Mouse (Mus musculus): ENCODE measurements around the gene Cpeb4.

Cpeb4 gene

DNA sequence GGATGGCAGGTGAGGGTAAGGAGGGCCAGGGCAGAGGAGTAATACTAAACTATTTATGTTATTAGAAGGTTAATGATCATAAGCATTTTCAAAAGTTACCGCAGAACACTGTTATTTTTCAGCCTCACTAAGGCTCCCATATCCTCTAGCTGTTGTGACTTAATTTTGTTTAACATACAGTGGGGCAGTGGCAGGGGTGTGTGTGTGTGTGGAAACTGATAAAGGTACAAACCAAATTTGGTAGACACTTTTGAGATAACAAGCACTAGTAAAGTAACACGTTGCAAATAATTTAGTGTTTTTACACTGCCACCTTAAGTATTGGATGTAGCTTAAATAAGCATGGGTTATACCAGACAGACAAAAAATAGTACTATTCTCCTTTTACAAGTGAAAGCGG is 24.9 kb downstream of the Cpeb4 start:
- no peak for DNase-seq (ENCODE audit: low spot score)

DNA sequence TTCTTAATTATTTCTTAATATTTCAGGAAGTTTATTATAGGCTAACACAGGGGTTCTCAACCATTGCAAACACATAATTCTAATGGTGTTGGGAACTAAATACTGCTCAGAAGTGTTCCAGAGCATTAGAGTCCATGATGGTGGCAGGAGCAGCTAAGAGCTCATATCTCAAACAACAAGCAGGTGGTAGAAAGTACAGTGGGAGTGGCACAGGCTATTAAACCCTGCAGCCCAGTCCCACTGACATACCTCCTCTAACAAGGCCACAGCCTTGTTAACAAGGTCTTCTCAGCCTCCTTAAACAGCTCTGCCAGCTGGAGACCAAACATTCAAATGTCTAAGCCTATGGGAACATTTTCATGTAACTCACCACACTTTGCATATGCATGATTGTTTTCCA is 27.2 kb downstream of the Cpeb4 start:
- no peak for DNase-seq (ENCODE audit: low spot score)

DNA sequence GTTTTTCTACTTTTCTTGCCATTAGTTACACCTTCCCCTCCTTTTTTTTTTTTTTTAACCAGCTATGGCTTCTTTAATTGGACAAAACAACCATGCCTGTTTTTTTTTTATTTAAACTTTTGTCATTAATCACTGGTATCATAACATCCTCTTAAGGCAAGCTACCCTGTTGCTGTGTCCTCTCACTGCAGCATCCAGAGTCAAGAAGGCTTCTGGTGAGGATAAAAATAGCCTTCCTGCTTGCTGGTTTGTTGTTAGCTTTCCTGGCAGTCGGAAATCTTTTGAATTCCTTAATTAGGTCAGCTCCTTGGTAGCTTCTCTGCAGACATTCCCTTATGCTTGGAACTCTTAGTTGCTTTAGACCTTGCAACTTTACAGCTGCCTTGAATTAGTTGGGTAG is 28.7 kb downstream of the Cpeb4 start:
- no peak for DNase-seq (ENCODE audit: low spot score)

DNA sequence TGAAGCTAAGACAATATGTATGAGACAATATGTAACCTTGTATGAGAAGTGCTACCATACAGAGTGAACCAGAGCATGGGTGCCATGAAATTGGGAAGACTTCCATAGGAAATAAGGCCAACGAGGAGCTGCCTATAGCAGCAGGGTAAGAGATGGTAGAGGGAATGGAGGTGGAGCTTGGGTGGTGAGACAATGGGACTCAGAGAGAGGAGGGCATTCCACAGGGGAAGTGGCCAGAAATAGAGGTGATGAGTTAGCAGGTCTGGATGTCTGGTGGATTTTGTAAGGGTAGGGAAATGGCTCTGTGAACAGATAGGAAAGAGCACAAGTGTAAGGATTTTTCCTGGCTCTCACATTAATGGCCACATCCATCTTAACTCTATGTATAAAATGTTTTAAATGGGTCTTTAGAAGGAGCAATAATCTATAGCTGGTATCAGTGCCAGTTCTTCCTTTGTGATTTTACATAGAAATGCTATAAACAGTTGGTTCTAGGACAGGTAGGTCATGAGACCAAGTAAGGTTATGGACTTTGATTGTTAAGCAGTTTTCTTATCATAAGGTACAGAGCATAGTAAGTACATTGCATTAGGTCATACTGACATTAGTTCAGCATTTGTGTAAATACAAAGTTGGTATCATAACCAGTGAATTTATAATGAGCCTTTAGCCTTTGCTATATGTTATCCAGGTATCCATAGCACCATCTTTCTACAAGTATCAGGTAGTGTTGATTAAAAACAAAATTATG is 30.4 kb downstream of the Cpeb4 start:
- DNase-seq (ENCODE audit: low spot score), result no peak

DNA sequence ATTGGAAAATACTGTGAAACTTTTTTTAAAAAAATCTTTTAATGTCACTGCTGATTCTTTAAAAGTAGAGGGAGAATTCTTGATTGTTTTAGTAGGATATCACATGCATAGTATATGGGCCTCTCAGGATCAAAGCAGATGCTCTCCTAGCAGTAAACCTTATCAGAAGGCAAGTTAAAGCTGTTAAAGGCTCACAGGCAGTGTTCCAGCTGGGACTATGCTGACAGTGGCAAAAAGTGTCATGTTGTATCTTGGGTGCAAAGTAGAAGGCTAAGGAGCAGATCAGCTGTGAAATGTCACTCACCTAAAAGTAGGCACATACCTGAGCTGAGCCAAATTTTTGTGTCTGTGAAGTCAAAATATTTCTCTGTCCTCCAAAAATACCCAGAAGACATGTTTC is 34.5 kb downstream of the Cpeb4 start:
- no peak for DNase-seq (ENCODE audit: low spot score)

DNA sequence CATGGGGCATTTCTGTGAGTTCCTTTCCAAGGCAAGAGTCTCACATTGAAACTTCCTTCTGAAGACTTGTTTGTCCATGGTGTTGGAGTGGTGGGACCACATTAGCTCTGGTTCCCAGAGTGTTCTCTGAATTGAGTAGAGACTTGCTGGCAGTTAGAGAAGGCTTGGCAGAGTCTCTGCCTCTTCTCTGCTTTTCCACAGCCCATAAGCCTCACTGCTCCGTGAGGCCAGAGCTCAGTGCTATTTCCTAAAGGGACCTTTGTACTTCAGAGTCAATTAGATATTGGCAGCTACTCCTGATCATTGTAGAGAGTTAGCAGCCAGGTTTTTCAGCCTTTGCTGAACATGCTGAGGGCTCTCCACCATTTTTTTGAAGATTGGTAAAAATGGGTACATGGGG is 35.6 kb downstream of the Cpeb4 start:
- DNase-seq (ENCODE audit: low spot score), result no peak

DNA sequence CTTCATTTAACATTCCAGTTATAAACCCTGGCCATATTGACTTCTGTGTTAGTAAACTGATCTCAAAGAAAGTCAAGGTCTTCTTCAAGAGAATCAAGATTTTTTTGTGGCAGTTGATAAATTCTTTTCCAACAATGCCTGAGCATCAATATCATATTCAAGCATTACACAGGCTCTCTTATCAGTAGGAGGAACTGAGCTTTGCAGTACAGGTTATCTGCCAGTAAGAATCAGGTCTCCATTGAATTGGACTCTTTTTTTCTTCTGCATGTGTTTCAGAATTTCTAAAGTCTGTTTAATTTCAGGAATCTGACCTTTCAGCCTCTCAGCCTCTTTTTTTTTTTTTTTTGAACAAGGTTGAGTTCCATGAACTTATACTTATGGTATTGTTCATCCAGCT is 40.9 kb downstream of the Cpeb4 start:
- DNase-seq (ENCODE audit: low spot score), result no peak

DNA sequence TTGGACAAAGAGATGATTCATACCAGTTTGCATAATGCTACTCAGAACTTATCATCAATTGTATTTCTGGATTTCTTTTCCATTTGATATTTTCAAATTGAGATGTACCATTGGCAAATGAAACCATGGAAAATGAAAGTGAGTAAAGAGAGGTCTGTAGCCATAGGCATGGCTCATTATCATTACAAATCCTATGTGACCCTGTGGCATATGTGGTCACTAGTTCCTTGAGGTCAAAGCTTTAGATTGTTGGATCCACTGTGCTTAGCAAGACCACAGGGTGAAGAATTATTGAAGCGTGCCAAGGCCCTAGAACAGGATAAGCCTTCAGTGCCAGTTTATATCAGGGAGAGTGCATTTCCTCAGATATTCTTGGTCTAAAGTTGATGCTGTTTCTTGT is 45.8 kb downstream of the Cpeb4 start:
- no peak for DNase-seq (ENCODE audit: low spot score)

DNA sequence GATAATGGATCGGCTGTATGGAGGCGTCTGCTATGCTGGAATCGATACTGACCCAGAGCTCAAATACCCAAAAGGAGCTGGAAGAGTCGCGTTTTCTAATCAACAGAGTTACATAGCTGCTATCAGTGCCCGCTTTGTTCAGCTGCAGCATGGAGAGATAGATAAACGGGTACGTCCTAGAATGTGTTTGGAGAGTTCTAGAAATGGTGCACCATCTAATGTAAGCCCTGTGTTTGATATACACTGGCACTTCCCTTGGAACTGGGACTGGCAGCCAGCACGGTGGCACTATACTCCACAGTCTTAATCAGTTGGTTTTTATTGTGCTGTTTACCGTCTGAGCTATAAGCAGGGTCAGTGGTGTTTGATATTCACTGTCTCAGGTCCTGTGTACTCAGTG is 58.0 kb downstream of the Cpeb4 start:
- DNase-seq (ENCODE audit: low spot score), result no peak

DNA sequence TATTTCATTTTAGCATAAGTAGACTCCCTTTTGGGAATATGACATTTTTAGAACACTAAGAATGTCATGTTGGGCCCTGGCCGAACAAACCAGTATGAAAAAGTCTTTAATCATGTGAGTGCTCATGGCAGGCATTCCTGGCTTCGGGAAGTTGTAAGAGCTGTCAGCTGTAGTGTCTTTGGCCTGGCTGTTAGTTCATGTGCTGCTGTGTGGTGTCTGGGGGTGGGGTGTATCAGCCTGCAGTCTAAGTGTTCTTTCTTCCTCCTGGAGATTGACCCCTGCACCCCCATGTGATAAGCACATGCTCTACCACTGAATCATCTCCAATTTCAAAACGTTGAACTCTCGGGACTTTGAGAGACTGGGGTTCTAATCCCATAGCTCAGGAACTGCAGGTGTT is 63.6 kb downstream of the Cpeb4 start:
- no peak for DNase-seq (ENCODE audit: low spot score)

DNA sequence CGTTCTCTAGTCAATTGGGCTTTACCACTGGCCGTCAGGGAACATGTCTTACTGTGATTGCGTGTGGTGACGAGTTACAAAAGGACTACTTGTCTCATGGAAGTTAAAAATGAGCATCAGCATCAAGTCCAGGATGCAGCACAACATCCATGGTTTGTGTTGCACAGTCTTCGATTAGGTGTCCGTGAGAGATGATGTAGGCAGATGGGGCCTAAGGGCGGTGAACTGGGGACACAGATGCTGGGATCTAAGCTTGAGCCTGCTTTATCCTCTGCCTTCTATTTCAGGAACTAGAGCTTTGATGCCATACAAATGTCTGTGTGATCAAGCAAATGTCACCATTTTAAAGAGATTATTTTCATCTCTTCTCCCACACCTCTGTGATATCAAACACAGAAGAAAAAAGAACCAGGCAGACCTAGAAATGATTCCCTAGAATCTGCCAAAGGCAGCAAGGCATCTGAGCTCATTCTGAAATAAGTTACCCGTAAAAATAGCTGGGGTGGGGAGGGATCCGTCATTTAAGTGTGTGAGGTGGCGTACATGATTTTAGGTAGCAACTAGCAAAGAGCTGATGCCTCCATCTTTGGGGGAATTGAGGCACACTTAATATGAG is 65.0 kb downstream of the Cpeb4 start:
- no peak for DNase-seq (ENCODE audit: low spot score)

DNA sequence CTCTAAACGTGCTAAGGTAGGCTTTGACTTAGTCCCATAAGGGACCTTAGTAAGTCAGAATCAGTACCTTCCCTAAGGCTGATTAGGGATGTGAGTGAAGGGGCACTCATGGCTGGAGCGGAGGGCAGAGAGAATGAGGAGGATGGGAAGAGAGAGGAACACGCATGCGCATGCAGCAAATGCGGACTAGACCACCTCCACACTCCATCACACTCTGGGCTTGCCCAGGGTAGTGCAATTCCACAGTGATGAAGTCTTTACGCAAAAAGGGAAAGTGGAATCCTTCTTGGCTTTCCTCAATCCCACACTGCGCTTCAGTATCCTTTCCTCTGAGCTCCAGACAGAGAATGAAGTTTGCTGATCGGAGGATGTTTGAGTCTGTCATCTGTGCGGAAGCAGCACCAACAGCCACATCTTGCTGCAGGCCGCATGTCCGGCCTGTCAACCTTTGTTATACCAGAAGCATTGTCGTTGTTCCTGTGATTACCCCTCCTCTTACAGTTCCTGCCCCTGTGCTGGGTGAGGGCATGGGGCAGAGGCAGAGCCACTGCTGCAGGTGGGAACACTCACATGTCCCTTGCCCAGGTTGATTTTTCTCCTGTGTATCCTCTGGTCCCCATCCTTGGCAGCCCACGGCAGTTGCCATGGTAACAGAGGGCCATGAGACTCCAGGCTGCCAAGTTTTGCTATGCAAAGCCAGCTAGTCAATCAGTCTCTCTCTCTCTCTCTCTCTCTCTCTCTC is 69.1 kb downstream of the Cpeb4 start:
- peak; percentile 58 for DNase-seq (ENCODE audit: low spot score)

DNA sequence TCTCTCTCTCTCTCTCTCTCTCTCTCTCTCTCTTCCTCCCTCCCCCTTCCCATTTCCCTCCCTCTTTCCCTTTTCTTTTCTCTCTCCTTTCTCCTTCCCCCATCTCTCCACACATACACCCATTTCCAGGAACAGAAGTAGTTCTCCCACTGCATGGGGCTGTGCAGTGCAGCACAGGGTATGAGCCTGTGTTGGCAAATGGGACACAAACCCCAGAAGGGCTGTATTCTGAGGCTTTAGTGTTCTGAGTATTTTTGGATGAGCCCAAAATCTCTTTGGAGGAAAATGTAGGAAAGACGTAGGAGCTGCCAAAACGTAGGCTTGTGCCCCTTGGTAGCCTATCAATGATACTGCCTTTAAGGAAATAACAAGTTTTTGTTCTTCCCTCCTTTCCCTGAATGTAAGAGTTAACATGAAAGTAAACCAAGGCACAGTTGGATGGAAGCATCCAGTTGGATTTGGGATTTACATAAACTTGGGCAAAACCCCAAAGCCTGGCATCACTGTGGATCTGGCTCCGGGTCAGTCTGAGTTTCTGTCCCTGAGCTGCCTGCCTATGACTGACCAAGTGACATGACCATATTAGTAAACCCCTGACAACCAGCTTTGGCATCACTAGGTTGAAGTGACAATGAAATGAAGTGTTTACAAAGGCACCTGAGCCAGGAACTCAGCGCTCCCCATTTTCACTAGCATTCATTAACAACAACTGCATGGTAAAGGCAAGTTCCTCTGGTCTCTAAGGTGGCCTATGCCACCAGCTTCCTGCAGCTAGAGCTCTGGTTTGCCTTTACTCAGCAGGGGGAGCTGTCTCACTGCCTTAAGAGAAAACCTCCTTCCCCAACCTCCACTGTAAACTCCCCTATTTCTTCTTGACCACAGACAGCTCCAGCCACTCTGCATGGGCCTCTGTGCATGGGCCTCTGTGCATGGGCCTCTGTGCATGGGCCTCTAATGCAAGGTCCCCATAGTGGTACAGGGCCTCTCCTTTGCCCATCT is 69.9 kb downstream of the Cpeb4 start:
- no peak for DNase-seq (ENCODE audit: low spot score)

DNA sequence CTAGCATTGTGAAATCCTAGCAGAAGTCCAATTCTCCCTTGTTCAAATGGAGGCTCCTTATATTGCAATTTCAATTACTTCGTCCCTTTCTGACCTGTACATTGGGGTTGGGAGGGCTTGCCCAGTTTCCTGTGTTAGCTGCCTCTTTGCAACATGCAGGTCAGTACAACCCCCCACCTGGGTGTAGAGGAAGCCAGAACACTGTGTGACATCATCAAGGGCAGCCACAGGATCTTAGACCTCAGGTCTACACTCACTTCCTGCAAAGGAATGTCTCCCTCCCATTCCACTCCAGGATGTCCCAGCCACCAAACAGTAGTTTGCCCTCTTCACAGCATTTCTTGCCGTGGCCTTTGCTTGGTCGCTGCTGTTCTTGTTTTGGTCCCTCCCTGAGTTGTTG is 73.5 kb downstream of the Cpeb4 start:
- no peak for DNase-seq (ENCODE audit: low spot score)

DNA sequence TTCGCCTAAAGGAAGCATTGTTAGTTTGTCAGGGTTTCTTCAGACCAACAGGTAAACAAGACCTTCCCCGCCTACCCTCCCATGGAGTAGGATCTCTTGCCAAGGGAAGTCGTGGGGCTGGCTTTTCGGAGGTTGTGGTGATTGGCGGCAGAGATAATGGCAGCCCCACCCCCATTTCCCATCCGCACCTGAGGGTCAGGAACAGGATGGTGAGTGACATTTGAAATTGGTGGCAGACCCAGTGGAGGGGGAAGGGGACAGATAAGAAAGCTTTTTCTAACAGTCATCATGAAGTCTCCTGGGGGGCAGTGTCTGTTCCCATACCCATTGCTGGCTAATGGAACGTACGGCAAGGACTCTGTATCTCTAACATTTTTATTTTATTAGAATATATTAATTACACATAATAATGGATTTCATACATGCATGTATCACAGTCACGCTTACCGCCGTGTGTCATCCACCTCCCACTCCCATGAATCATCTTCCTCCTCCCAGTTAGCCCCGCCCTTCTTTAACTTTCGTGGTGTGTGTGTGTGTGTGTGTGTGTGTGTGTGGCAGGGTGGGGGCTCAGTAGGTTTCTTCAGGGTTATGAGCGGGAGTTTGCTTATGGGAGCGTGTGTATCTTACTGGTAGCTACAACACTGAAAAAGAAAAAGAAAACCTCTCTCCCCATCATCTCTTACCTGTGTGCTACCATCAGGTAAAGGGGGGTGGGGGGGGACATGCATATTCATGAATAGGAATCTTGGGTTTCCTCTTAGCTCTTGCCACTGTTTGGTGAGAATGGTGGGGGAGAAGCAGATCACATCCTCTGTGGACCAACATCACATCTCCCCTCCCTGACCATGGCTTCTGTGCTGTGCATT is 76.7 kb downstream of the Cpeb4 start:
- no peak for DNase-seq (ENCODE audit: low spot score)

DNA sequence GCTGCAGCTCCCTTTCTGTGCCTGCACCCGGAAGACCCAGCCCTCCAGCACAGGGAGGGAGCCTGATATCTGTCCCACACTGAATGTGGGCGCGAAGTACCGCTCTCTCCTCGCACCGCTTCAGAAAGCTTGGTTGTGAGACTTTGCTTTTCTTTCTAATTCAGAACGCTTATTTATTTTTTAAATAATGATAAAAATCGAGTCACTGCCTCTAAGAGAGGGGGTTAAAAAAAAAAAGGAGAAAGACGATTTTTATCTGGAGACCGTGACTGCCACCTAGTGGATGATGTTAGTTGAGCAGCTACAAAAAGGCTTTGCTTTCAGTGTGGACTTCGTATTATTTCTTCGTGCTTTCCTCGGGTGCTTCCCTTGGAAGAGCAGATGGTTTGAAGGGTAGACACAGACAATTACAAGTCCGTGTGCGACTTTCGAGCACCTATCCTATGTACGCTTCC is 77.3 kb downstream of the Cpeb4 start:
- DNase-seq (ENCODE audit: low spot score), result peak; percentile 67

DNA sequence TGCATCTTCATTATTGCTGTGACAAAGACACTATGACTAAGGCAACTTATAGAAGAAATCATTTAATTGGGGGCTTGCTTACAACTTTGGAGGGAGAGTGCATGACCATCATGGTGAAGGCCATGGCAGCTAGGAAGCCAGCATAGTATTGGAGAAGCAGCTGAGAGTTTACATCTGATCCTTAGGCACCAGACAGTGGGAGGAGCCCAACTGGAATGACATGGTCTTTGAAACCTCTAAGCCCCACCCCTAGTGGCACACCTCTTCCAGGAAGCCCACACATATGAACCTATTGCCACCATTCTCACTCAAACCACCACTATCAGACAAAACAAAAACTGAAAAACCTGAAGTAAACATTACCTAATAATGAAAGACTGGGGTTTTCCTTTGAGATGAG is 88.1 kb downstream of the Cpeb4 start:
- no peak for DNase-seq (ENCODE audit: low spot score)

DNA sequence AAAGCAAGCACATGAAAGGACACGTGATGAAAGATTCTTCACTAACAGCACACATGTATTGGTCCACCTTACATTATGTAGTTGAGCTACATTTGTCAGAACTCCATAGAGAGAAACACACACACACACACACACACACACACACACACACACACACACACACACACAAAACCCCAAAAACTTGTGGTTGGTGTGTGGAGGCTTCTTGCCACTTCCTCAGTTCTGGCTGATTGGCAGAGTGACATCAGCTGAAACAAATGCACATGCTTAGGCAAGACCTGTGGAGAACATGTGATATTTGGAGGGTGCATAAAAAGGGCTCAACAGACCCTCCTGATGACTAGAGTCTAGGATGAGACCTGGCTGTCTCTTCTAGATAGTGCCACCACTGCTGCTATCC is 92.0 kb downstream of the Cpeb4 start:
- DNase-seq (ENCODE audit: low spot score), result no peak

DNA sequence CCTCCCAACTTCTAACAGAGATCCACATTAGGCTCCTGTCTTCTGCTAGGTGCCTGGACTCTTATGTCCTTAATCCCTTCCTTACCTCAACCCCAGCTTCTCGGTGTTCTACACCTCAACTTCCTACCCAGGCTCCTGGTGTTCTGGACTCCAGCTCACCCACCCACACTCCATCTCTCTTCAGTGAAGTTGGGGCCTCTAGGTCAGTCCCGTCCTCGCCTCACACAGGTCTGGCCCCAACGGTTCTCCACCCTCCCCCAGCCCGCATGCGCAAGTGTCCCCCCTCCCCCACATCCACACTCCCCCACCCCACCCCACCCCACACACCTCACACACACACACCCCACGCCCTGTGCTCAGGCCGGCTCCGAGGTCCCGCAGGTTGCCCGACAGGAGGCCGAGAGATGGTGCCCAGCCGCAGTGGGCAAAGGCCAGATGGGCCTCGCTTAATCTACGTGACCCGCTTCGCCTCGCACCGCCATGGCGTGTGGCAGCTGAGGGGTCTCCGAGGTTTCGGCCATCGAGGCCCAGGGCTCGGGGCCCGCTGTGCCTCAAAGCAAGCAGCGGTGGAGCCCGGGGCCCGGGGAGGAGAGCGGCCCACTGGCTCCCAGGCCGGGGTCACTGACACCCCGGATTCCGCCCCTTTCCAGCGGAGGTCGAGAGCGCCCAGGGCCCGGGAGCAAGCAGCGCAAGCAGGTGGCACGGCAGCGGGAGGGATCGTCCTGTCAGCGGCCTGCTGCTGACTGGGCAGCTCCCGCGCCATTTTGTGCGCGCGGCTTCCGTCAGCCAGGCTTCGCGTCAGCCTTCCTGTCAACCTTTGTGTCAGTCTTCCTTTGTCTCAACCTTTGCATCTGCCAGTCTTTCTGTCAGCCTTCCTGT is 93.5 kb downstream of the Cpeb4 start, which contains the start of gene 4930524B15Rik:
TSS of gene 4930524B15Rik (plus strand) at position 337 of the 879 bp plus-strand sequence.
- DNase-seq (ENCODE audit: low spot score), result no peak

DNA sequence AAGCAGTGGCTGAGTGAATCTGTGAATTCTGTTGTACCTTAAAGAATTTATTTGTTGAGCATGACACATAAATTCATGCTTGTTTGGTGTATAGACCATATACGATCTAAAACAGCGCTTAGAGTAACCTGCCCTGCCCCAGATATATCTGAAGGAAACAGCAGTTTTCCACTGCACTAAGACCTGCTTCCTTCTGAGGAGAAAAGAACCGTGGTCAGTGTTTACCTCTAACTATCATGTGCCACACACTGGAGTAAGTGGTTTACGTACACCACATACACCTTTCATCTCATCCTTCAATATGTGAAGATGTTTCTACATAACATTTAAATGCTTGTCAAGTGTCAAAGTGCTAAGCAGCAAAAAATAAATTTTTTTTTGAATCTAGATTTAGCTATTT is 102.1 kb downstream of the Cpeb4 start:
- DNase-seq (ENCODE audit: low spot score), result no peak
